Mouse (Mus musculus): ENCODE measurements at regions not wholly inside any gene's neighbourhood (a gene's known extent, or its start where the extent isn't known, plus 50 kb on each side); places are given as distances from the start of the nearest gene placed in this dataset.
"Not testable (repeated sequence)": the region's sequence is repeated elsewhere in the genome, so short reads cannot be mapped to it uniquely, and the experiment has no call there.

DNA sequence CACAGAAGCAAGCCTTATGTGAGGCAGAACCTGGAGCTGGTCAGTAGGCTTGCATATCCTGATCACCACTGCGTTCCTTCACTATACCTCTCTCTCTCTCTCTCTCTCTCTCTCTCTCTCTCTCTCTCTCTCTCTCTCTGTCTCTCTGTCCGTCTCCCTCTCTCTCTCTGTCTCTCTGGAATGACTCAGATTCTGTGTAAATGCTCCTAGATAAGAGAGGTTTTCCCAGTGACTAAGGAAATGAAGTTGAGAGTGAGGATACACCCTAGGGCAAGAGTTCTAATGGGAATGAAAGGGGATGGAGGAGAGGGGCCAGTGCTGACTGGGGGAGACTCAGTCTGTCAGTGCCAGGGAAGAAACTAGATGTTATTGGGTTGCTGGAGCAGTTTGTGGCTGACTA, 91.6 kb upstream of the Fam3c start:
- in situ Hi-C loops (cut with MboI; ENCODE audit: unreplicated experiment in 2 of 2), result no loop called here

DNA sequence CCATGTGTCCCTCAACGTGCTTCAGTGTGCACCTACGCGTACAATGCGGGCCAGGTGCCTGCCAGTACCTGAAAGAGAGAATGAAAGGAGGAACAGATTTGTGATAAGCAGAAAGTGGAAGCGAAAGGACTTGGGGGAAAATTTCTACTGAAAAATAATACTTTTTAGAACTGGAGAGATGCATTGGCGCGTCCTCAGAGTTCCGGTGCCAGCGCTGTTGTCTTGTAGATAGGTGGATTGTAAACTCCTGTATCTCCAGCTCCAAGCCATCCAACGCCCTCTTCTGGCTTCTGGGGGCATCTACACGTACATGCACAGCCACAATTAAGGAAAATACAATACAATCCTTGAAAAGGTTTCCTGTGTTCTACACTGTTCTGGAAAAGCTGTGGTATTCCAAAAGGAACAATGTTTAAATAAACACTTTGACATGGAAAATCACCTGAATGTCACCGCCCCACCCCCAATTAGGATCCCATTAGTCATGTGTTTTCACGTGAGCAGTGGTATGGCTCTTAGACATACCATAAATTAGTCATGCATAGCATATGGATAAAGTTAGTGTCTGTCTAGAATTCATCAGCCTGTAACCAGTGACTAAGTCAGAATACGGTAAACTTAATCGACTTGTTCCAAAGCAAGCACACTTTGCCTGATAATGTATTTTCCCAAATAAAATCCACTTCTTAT, 90.7 kb upstream of the Fam3c start:
- in situ Hi-C loops (cut with MboI; ENCODE audit: unreplicated experiment in 2 of 2), result no loop called here

DNA sequence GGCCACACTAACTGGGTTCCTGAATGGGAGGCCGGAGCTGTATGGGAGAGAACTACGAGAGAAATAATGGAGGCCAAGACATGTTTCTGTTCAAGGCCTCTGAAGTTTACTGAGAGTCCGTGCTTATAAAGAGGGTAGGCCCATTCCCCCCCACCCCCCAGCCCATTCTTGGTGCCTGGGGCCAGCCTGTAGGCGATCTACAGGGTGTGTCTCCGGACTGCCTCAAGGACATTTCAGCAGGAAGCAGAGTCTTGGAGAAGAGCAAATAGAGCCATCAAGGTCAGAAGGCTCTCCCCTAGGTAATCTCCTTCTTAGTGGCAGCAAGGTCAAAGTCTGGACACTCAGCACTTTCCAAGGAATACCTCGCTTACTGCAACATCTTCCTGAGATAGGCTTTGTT, 88.8 kb upstream of the Fam3c start:
- in situ Hi-C loops (cut with MboI; ENCODE audit: unreplicated experiment in 2 of 2), result not testable (repeated sequence)

DNA sequence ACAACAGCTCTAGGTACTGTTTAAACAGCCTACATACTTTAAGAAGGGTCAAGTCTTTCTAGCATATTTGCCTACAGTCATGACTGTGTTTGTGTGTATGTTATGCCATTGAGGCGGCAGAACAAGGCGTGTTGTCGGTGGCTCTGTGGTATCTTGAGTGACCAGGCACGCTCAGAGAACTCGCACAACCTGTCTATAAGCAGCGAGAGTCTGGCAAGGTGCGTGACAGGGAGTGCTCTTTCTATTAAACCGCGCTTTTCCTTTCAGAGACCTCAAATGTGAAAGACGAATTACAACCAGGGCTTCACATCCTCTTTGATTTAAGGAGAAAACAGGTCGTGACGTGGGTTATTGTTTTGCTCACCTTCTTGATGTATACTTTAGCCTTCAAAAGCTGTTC, 88.2 kb upstream of the Fam3c start:
- in situ Hi-C loops (cut with MboI; ENCODE audit: unreplicated experiment in 2 of 2), result no loop called here

DNA sequence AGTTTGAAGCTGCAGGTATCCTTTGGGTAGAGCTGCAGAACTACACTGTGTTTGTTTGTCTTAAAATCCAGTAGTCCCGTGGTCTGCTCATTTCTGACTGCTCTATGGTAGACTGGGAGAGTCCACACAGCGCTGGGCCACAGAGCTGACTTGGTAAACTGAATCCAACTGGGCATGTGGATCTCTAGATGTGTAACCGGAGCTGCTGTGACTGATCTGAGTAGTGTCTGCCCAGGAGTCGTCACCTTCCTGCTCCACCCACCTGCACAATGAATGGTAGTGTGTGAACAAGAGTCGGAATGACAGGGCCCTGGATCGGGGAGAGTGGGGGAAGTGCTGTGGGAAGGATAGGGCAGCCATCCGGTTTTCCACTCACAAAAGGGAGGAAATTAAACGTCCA, 87.5 kb upstream of the Fam3c start:
- in situ Hi-C loops (cut with MboI; ENCODE audit: unreplicated experiment in 2 of 2), result no loop called here

DNA sequence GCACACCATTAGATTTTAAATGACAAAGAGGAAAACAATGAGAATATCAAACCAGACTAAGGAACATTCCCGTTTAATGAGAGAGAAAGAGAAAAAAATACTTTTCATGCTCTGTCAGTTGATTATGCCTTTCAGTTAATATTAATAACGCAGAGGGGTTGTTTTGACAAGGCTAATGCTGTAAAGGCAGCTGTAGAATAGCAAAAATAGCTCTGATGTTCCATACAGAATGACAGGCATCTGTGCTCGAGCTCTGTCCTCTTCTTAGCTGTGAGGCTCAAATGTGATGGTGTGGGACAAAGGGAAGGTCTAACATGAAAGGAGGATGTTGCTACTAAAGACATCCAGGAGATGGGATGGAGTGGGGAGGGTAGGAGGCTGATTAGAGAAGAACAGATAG, 87.1 kb upstream of the Fam3c start:
- in situ Hi-C loops (cut with MboI; ENCODE audit: unreplicated experiment in 2 of 2), result no loop called here

DNA sequence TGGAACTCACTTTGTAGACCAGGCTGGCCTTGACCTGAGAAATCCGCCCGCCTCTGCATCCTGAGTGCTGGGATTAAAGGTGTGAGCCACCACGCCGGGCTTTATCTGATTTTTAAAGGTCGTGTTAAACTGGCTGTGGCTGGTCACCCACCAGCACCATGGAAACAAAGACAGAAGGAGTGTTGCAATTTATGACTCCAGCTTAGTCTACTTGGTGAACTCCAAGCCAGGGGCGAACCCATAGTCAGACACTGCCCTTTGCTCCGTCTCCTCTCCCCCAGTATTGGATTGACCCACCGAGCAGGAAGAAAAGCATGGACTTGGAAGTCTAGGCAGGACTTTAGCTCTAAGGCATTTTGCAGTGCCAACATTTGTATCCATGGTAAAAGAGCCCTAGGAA, 86.5 kb upstream of the Fam3c start:
- in situ Hi-C loops (cut with MboI; ENCODE audit: unreplicated experiment in 2 of 2), result no loop called here

DNA sequence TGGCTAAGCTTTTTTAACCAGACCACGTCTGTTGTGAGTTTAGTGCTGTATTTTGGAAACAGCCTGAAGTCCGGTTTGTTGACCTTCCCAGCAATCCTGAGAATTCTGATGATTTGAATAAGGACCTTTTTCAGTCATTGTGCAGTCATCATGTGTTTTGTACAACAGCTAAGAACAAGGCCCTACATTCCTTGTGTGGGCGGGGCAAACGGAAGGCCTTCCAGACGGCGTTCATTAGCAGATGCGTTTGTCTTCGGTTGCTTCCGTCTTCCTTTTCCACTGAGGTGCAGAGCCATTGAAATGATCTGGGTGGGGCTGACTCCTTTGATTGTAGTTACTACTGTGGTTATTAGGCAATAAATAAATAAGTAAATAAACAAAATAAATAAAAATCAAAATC, 83.8 kb upstream of the Fam3c start:
- in situ Hi-C loops (cut with MboI; ENCODE audit: unreplicated experiment in 2 of 2), result no loop called here

DNA sequence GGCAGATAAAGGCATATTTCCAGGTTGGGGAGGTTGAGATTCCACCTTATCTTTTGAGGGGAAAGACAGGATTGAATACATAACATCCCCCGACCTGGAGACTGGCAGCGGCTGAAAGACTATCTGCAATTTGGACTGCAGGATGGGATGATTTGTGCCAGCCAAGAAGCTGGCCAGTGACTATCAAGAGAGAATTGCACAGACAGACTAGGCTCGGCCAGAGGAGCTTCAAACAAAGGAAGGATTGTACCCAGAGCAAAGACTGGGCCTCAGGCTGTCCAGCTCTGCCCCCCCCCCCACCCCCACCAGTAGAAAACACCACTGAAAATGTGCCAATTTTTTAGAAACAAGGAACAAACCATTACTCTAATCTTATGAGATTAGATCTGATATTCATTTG, 73.0 kb upstream of the Fam3c start:
- in situ Hi-C loops (cut with MboI; ENCODE audit: unreplicated experiment in 2 of 2), result loop anchor here in 1 of 2 experiments (5.0 kb wide), 1 partner anchor 72 kb away; the partner anchor contains the start of gene Fam3c

DNA sequence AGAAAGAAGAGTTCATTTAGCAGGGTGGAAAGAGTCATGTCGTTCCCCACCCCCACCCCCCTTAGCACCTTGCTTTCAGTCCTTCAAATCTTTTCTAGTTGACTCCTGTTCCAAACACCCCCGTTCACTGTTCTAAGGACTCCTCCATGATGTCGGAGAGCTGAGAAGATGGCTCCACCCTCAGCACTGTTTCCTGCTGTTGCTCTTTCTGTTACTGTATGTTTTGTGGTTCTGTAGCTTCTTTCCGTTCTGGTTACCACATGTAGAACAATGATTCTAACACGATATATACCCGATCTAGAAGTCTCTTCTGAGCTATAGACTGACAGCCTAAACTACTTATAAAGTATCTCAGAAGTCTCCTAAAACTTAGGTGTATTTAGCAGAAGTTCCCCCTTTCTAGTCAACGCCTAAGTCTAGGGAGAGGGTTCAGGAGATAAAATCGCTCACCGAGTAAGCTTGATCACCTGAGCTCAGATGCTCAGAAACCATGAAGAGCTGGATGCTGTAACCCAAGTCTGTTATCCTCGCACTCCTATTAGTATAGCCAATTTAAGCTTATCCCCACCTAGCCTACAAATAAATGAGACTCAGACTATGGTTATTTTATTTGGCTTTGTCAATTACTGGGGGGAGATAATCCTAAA, 68.2 kb upstream of the Fam3c start:
- in situ Hi-C loops (cut with MboI; ENCODE audit: unreplicated experiment in 2 of 2), result no loop called here

DNA sequence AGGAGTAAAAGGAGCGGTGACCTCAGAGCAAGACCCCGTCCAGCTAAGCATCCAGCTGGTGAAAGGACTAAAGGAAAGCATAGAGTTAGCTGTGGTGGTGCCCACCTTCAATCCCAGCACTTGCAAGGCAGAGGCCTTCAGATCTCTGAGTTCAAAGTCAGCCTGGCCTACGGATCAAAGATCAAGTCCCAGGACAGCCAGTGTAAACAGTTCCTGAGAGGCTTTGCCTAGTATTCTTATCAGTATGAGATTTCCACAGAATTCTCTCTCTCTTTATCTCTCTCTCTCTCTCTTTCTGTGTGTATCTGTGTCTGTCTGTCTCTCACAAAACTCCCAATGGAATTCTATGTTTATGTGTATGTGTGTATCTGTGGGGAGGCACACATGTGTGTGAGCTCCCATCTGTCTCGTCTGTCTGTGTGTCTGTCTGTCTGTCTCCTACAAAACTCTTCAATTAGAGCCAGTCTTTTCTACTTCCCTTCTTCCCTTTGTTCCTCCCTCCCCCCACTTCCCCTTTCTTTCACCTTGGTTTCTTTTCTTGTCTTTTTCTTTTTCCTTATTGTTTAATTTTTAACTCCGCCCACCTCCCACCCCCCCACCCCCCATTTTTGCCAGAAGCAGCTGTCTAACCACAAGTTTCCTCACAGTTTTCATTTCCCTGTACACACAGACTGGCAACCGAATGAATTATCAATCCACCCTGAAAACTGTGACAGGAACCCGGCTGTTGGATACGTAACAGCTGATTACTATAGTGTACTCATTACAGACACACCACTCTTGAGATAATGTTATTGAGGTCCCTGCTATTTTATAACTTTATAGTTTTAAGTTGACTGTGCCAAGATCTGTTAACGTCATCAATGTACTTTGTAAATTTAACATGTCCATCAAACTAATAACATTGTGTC, 67.3 kb upstream of the Fam3c start:
- in situ Hi-C loops (cut with MboI; ENCODE audit: unreplicated experiment in 2 of 2), result no loop called here

DNA sequence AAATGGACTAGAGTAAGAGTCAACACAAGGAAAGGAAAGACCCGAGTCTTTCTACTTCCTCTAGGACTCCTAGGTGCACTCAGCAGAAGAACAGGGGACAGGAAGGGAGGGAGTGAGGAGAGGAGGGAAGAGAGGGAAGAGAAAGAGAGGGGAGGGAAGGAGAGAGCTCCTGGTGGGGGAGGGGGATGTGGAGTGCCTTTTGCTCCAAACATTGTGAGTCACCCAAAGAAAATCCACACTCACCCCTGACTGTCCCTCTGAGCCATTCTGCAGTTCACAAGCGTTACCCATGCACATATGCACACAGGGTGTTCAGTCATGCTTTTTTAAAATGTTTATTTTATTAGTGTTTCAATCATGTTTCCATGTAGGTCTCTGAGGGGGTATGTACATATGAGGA, 65.5 kb upstream of the Fam3c start:
- in situ Hi-C loops (cut with MboI; ENCODE audit: unreplicated experiment in 2 of 2), result no loop called here

DNA sequence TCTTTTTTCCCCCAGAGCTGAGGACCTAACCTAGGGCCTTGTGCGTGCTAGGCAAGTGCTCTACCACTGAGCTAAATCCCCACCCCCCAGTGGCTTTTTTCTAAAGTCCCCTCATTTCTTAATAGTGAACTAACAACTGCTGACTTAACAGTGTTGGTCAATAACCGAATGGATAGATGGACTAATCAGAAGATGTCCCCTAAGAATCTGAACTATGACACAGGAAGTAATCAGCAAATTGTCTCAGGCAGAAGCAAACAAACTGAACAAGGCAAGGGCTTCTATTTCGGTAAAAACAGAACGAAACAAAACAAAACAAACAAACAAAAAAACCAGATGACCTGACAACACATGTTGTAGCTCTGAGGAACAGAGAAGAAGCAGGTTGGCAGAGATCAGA, 62.2 kb upstream of the Fam3c start:
- in situ Hi-C loops (cut with MboI; ENCODE audit: unreplicated experiment in 2 of 2), result no loop called here

DNA sequence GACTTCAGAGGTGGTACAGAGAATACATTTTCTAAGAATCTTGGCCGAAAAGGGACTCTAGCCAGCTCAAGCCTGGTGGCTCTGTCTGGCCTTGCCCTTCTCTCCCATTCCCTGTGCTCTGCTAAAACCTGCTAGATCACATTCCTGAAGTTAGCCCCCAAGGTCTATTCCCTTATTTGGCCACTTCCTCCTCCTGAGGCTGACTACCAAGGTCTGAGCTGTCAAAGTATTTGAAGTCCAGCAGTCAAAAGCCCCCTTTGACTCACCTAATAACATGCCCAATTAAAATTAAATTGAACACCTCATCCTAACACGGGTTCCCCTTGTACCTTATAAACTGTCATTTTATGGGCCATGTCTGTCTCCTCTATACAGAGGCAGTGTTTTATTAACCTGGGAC, 61.1 kb upstream of the Fam3c start:
- in situ Hi-C loops (cut with MboI; ENCODE audit: unreplicated experiment in 2 of 2), result no loop called here

DNA sequence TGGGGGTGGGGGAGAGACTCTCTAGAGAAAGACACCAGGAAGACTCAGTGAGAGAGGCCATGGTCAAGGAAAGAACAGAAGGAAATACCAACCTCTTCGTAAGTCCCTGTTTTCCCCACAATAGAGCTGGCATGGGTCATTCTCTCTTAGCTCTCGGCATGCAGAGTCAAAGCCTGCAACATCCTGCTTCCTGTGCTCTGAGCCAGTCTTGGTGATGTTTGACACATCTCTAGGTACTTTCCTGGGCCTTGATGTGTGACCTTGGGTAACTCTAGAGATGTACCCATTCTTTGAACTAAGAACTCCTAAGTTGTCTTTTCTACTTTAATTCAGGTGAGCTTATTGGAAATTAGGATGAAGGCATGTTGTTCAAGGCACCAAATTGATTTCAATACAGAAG, 55.8 kb upstream of the Fam3c start:
- in situ Hi-C loops (cut with MboI; ENCODE audit: unreplicated experiment in 2 of 2), result loop anchor here in 1 of 2 experiments (5.0 kb wide), 1 partner anchor 54 kb away; the partner anchor contains the start of gene Fam3c

DNA sequence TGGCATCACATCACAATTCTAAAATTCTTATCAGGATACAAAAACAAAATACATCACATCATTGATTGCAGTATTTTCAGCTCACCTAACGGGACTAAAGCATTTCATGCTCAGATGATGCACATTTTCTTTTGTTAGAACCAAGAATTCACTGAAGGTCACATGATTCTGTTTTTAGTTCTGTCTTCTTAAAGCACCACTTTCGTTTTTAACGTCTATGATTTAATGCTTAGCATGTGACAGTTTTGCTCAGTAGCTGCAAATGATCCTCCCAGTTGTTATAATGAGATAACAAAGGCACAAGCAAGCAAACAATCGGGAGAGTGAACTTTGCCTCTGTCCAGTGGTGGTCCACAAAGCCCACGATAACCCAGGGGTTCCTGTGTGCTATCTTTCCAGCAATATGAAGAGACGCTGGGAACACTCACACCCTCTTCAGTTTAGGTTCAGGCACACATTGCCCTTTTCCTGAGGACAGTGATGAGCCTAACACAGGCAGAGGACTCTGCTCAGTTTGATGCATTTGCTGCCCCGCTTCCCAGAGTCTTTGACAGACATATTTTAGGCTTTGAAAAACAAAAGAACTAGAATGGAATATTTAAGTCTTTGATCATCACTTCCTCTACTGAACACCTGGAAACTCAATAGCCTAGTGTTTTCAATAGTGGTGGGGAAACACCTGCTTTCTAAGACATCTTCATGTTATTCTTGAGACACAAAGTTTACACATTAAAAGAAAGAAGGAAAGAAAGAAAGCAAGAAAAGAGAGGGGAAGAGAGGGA, 53.0 kb upstream of the Fam3c start:
- in situ Hi-C loops (cut with MboI; ENCODE audit: unreplicated experiment in 2 of 2), result loop anchor here (5.0 kb wide), 2 partner anchors 57 to 83 kb away; no protein-coding TSS in a partner anchor
